In the genomic region with DNA sequence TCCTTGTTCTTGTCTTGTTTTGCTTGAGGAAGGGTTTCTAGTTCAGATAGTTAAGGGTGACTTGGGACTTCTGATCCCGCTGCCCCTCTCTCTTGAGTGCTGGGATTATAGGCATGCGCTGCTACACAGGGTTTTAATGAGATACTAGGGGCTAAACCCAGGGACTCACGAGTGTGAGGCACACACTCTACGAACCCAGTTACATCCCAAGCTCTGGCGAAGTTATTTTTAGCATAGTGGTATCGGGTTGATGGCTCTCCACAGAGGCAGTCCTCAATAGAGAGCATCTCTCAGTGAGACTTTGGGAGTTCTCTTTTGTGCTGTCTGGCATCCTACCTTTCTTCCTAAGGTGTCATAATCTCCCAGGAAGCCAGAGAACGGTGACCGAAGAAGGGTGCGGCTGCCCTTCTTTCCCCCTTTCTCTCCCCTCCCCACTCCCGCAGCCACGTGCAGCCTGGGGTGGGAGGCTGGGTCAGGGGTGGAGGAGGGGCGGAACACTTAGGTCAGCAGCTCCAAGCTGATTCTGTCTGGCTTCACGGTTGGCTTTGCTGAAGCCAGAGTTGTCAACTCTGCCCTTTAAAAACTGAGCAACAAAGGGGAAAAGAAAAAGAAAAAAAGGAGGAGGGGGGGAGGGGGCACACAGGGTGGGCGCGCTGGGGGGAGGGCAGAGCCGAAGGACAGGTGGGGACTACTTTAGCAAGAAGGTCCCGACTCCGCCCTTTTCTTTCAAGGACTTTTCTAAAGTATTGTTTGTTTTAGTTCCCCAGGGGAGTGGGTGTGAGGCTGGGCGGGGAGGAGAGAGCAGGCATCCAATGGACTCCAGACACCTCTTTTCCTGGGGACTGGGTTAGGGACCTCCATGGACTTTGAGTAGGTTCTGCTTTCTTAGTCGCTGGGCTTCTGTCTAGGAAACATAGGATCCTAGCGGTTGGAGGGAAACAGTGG, we compare ENCODE assay signal across 8 mouse cellular contexts.
DNase-seq lines count a peak whose midpoint lies in the region; ATAC-seq lines count a peak whose summit lies in the region.

No protein-coding gene starts in this region.

- H3K4me3 ChIP-seq in embryonic facial prominence, embryonic 12.5 days = peak overlapping the region; percentile 6
- no peak overlapping the region for H3K4me3 ChIP-seq in intestine, embryonic 14.5 days (ENCODE audit: low read depth, low read length)
- peak overlapping the region; percentile 13 for H3K4me3 ChIP-seq in midbrain, embryonic 12.5 days

- WGBS in embryonic facial prominence, embryonic 12.5 days = 9% methylated on average over 21 of the region's 21 CpGs
- 10% methylated on average over 21 of the region's 21 CpGs for WGBS in intestine, embryonic 14.5 days
- 7% methylated on average over 21 of the region's 21 CpGs for WGBS in midbrain, embryonic 12.5 days

- H3K4me2 ChIP-seq in embryonic facial prominence, embryonic 12.5 days (replicated peaks) = peak overlapping the region; percentile 37
- H3K4me2 ChIP-seq in intestine, embryonic 14.5 days (ENCODE audit: low read length) = peak overlapping the region; percentile 38
- H3K4me2 ChIP-seq in midbrain, embryonic 12.5 days (replicated peaks) = peak overlapping the region; percentile 45

- no peaks in the 10 kb centered on the region for H3K9me3 ChIP-seq in embryonic facial prominence, embryonic 12.5 days
- no peaks in the 10 kb centered on the region for H3K9me3 ChIP-seq in intestine, embryonic 14.5 days (ENCODE audit: control insufficient read depth, low read length)
- no peaks in the 10 kb centered on the region for H3K9me3 ChIP-seq in midbrain, embryonic 12.5 days

- peak; percentile 54; the same call in 1 of the 2 replicates for ATAC-seq in embryonic facial prominence, embryonic 12.5 days (ENCODE audit: insufficient number of reproducible peaks, insufficient read depth, low FRiP score, low TSS enrichment)
- peak; percentile 77 for ATAC-seq in intestine, embryonic 14.5 days (replicated peaks; ENCODE audit: low FRiP score, low TSS enrichment, low read depth)
- ATAC-seq in midbrain, embryonic 12.5 days (ENCODE audit: low FRiP score, low read depth) = peak; percentile 60; the same call in 1 of the 2 replicates

- peak; percentile 87 for DNase-seq in R1 (ENCODE audit: low read depth, low spot score)
- peak; percentile 68 for DNase-seq in intestine, embryonic 14.5 days (ENCODE audit: low spot score)
- DNase-seq in cerebellum, adult 8-10 months = no peak
- DNase-seq in cerebellum, postnatal 25 days = no peak
- no peak for DNase-seq in left cerebral cortex, adult 9 months (ENCODE audit: low spot score in 2 of 2)
- no peak for DNase-seq in gastrocnemius, postnatal 36 days

- no peaks in the 10 kb centered on the region for H3K27me3 ChIP-seq in embryonic facial prominence, embryonic 12.5 days
- no peaks in the 10 kb centered on the region for H3K27me3 ChIP-seq in intestine, embryonic 14.5 days (replicated peaks; ENCODE audit: control insufficient read depth, insufficient read depth, low read length)
- no peaks in the 10 kb centered on the region for H3K27me3 ChIP-seq in midbrain, embryonic 12.5 days

- H3K9ac ChIP-seq in embryonic facial prominence, embryonic 12.5 days = no peak overlapping the region
- no peak overlapping the region for H3K9ac ChIP-seq in intestine, embryonic 14.5 days (ENCODE audit: low read length)
- H3K9ac ChIP-seq in midbrain, embryonic 12.5 days (replicated peaks) = no peak overlapping the region

- H3K36me3 ChIP-seq in embryonic facial prominence, embryonic 12.5 days = no peaks in the 10 kb centered on the region
- H3K36me3 ChIP-seq in intestine, embryonic 14.5 days (ENCODE audit: control insufficient read depth, insufficient read depth, low read length) = no peaks in the 10 kb centered on the region
- no peaks in the 10 kb centered on the region for H3K36me3 ChIP-seq in midbrain, embryonic 12.5 days

- H3K4me1 ChIP-seq in embryonic facial prominence, embryonic 12.5 days = peaks cover 20% of the 10 kb centered on the region
- peaks cover 21% of the 10 kb centered on the region for H3K4me1 ChIP-seq in intestine, embryonic 14.5 days (replicated peaks; ENCODE audit: control insufficient read depth, insufficient read depth, low read length)
- peaks cover 15% of the 10 kb centered on the region for H3K4me1 ChIP-seq in midbrain, embryonic 12.5 days

- H3K27ac ChIP-seq in embryonic facial prominence, embryonic 12.5 days = peak overlapping the region; percentile 55; the same call in 1 of the 2 replicates
- H3K27ac ChIP-seq in intestine, embryonic 14.5 days (ENCODE audit: low read depth) = peak overlapping the region; percentile 52; the same call in 1 of the 2 replicates
- no peak overlapping the region for H3K27ac ChIP-seq in midbrain, embryonic 12.5 days (replicated peaks)

- intact Hi-C loops in gastrocnemius, postnatal 36 days (cut with DNase I) = loop anchor here (10.0 kb wide), 1 partner anchor 170 kb away; no protein-coding TSS in a partner anchor

Comparison
In these comparisons a context has a peak if more than half of its experiments do, and no peak if none do; other contexts are left out.
1. DNase-seq: peak in R1 (single experiment) and intestine, embryonic 14.5 days (single experiment); none in cerebellum, adult 8-10 months (single experiment), cerebellum, postnatal 25 days (0 of 2), left cerebral cortex, adult 9 months (0 of 2) and gastrocnemius, postnatal 36 days (0 of 2).
2. Peak in every context shown above with its lines, with median percentiles within 50 percentile points of each other: ATAC-seq and H3K4me2 ChIP-seq.